Mouse (Mus musculus) macrophage (primary cell): ENCODE results near the gene Zfp131. TPM values are rescaled to one million over a fixed set of nuclear protein-coding genes. Genes with fewer than 3 reads are reported as not detected.
A peak's percentile ranks its signal among the peaks of the same experiment; 100 is the strongest.
"Not testable (repeated sequence)": the region's sequence is repeated elsewhere in the genome, so short reads cannot be mapped to it uniquely, and the experiment has no call there.

Experiments
- H3K27ac ChIP-seq: fragments of 350-480 bp; formaldehyde crosslinking; 2 replicates; pipeline ENCODE4 v1.9.0; 2021
- H3K36me3 ChIP-seq: fragments of 350-480 bp; formaldehyde crosslinking; 2 replicates; pipeline ENCODE4 v1.9.0; 2021; ENCODE audit errors: inconsistent target
- H3K4me3 ChIP-seq: fragments of 350-480 bp; formaldehyde crosslinking; 2 replicates; pipeline ENCODE4 v1.9.0; 2021; ENCODE audit errors: inconsistent target
- H3K79me2 ChIP-seq: fragments of 350-480 bp; formaldehyde crosslinking; 2 replicates; pipeline ENCODE4 v1.9.0; 2021; ENCODE audit errors: inconsistent target
- WGBS: methylation state at CpG from one replicate; pipeline ENCODE4 v1.1.7; 2026; ENCODE audit warnings: inconsistent platforms; ENCODE audit not compliant: missing documents; 5-methylcytosine and 5-hydroxymethylcytosine counted together
- polyA plus RNA-seq: library from polyadenylated mRNA; stranded (reverse); fragments of 250-400 nt; gene quantifications from 3 replicates; pipeline ENCODE4 v1.2.4, GENCODE M21; 2018; ENCODE audit warnings: inconsistent platforms
- total RNA-seq, 78 experiments: library from RNA; depleted of rRNA; stranded (reverse); fragments of 250-400 nt; gene quantifications; 1 replicate in 9 of 78; 2 replicates in 24 of 78; 3 replicates in 43 of 78; 4 replicates in 2 of 78; pipeline ENCODE4 v1.2.4; 2018; ENCODE audit warnings: inconsistent platforms in 56 of 78

The Zfp131 gene
- total RNA-seq (2018; cell fraction: chromatin; rRNA removed), result 100 to 1,000 TPM in 13 of 26 experiments, 10 to 100 TPM in 13; 52.9 to 345 (median 101) TPM
- total RNA-seq (2018; cell fraction: cytosol; rRNA removed), result 10 to 100 TPM; 16.7 to 60.5 (median 22.1) TPM
- 100 to 1,000 TPM in 14 of 26 experiments, 10 to 100 TPM in 12; 46.0 to 278 (median 111) TPM for total RNA-seq (2018; cell fraction: nucleus; rRNA removed)
- 16.1 to 19.7 TPM (median 16.8 TPM) in 3 replicates for polyA plus RNA-seq

DNA sequence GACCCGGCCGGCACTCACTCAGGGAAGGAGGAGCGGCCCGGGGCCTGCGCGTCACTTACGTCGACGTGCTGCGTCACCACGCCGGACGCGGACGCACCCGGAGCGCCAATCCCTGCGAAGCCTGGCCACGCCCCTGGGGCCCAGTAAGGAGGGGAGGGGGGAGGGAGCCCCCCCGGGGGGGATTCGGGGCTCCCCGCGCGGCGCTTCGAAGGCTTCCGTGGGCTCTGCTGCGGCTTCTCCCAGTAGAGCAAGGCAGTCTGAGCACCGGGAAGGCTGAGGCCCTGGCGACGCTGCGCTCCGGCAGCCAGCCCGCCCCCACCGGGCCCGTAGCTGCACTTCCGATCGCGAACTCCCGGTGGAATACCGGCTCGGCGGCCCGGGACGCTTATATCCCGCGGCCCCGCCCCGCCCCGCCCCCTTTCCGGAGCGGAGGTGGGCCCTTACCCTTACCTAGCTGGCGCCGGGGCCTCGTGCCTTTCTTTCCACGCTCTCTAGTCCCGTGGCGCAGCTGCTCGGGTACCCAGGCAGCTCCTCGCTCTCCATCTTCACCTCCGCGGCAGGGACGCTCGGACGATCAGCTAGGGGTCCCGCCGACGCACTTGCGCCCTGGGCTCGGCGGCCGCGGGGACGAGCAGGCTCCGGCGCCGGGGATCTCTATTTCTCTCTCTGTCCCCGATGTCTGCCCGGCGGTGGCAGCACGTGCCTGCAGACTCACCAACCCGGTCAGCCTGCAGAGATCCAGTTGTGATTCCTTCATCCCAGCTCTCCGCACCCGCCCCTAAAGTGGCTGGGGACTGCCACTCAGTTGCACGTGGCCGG, at the start of gene Zfp131:
Gene Zfp131 (minus strand): TSS at position 129 of the 819 bp plus-strand sequence.
- WGBS, result under 1% methylated on average over 64 of the region's 86 CpGs
- Histone ChIP-seq H3K27ac (peak within 1 kb of the TSS; percentile 32), H3K4me3 (peak within 1 kb of the TSS; percentile 65), H3K36me3 (0 out of 2 replicates have a peak, but pooled peaks cover 6% of the 10 kb centered on the region), H3K79me2 (peaks cover 19% of the 10 kb centered on the region; the same call in 1 of the 2 replicates)

DNA sequence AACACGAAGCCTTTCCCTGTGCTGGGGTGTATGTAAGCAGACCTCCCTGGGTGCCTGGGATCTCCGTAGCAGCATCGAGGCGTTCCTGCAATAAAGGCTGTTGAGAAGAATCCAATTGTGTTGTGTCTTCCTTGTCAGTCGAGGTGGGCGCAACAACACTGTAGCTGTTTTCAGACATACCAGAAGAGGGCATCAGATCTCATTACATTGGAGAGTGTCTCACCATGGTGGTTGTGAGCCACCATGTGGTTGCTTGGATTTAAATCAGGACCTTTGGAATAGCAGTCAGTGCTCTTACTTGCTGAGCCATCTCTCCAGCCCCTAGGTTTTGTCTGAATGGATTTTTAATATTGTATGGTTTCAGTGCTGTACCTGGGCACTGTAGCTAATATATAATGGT, 49.3 kb upstream of the Zfp131 start:
- 46% methylated on average over 6 of the region's 6 CpGs for WGBS
- H3K79me2 ChIP-seq, H3K4me3 ChIP-seq, H3K27ac ChIP-seq, H3K36me3 ChIP-seq: not testable (repeated sequence)

DNA sequence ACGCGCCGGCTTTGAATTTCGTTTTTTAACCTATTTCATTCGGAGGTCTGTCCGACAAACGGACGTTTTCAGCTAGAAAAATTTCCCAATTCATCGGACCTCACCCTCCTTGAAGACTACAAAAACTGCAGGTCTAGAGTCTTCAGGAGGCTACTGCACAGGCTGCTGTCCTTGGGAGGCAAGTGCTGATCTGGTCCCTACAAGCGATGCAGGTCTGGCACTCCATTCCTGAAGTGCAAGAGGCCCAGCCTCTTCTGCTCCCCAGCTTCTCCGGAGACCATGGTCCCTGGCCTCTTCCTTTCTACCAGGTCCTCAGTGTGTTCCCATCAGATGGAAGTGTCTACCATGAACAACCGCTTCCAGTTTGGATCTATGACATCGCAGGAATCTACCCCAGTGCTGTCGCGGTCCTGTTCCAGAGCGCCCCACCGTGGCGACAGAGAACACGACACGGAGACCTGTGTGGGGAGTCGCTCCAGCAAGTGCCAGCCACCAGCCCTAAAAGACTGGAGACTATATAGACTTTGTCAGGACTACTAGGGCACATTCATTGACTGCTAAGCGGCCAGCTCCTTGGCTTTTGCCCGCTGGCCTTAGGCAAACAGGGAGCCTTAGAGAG, 47.1 kb upstream of the Zfp131 start:
- WGBS, result 12% methylated on average over 13 of the region's 23 CpGs
- not testable (repeated sequence) for H3K4me3 ChIP-seq, H3K79me2 ChIP-seq, H3K36me3 ChIP-seq, H3K27ac ChIP-seq

DNA sequence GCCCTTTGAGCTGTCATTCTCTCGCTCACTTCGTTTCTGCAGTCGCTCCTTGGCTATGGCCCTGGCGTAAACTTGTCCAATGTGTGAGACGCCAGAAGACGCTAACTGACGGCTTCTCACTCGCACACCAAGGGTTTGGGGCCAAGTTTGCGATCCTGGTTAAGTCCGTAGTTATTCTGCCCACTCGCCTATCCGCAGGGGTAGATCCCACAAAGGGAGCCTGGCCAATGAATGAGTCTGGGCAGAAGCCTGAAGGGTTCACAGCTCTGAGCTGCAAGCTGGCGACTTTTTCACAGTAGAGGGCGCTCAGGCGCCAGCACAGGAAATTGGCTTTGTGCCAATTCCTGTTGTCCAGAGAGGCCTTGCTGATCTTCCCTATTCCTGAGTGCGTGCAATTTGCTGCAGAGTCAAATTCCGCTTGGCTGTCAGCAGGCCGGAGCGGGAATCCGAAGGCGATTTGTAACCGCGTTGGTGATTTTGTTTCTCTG, 45.7 kb upstream of the Zfp131 start:
- not testable (repeated sequence) for H3K79me2 ChIP-seq, H3K36me3 ChIP-seq, H3K27ac ChIP-seq, H3K4me3 ChIP-seq
- 10% methylated on average over 15 of the region's 23 CpGs for WGBS

DNA sequence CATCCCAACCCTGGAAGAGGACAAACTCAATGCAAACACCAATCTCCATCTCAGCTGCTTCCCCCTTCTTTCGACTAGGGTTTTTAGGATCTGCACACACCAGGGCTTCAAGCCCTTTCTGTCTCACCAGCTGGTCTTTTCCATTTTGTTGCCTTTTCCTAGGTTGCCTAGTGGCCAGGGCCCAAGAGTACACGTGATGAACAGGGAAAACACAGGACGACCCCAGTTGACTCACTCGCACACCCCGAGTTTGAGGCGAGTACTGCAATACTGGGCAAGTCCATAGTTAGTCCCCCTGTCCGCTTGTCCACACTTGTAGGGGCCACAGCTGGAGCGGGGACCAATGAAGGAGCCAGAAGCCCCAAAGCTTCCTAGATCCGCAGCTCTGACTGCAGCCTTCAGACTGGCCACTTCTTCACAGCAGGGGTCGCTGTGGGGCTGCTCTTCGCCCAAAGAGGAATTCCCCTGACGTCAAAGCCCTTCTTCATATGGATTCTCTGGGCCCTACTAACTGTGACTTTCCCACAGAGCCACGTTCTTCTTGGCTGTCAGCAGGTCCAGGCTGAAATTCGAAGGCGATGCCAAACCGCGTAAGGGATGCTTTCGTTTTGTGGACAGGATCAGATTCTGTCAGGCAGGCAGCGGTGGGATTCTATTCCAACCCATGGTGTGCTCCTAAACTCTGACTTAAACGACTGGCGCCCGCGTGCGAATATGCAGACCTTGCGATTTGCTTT, 44.8 kb upstream of the Zfp131 start, which contains the start of gene D13Ertd608e:
Gene D13Ertd608e (plus strand): TSS at position 687 of the 737 bp plus-strand sequence.
- not testable (repeated sequence) for H3K4me3 ChIP-seq, H3K36me3 ChIP-seq, H3K79me2 ChIP-seq, H3K27ac ChIP-seq
- 23% methylated on average over 15 of the region's 25 CpGs for WGBS

DNA sequence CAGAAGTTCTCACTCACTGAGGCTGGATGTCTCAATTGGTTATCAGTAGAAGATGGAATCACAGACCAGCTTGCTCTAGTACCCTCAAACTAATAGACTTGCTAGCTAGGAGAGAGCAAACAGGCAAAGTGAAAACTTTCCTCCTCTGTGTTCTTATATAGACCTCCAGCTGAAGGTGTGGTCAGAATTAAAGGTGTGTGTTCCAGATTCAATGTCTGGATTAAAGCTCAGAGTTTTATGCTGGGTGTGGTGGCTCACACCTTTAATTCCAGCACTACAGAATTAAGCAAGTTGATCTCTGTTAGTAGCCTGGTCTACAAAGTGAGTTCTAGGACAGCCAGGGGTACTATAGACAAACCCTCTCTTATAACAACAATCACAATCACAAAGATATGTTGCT, 39.4 kb upstream of the Zfp131 start, which contains the start of gene AF067063:
Gene AF067063 (minus strand): TSS at position 101 of the 400 bp plus-strand sequence.
- H3K79me2 ChIP-seq, H3K4me3 ChIP-seq, H3K36me3 ChIP-seq: not testable (repeated sequence)

DNA sequence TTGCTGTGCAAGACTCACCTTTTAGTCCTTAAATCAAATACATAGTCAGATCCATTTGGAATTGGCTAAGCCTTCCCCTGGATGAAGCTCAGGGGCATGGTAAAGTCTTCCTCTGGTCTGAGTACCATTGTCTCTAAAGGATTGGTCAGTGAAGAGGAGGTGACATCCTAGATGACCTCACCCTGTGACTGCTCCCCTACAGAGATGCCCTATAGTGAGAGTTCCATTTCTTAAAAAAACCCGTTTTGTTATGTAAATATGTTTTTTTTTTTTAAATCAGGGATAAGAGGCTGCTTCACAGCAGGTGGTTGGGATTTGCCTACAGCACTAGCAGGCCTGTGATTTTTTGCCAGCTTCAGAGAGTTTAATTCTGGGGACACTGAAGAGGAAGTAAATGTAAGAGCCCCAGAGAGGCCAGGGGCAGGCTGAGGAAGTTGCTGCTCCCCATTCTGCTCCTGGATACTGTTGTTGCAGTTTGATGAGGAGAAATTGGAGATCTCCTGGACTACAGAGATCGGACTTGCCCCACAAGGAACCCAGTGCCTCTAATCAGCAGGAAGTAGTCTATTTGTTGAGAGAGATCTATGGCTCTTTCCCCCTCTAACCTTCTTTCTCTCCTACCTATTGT, 27.0 kb upstream of the Zfp131 start:
- Histone ChIP-seq H3K79me2 (no peaks in the 10 kb centered on the region), H3K27ac (no peak overlapping the region), H3K4me3 (no peak overlapping the region), H3K36me3 (no peaks in the 10 kb centered on the region)
- WGBS, result 35% methylated on average over 2 of the region's 2 CpGs

More for the DNA sequence above, 39.4 kb upstream of the Zfp131 start, which contains the start of gene AF067063:
- H3K27ac ChIP-seq, result not testable (repeated sequence)

DNA sequence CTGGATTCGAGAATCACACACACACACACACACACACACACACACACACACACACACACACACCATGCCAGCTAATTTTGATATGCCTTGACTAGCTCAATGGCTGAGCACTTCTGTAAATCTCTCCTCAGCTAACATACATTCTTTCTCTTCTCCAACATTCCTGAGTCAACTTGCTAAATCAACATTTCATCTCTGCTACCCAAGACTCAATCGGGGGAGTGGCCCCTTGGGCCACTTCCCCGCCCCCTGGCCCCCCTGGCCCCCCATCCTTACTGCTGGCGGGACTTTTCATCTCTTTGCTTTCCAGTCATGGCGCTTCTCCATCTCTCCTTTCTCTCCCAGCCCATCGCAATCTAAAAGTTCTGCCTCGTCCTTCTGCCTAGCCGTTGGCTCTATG, 26.1 kb upstream of the Zfp131 start:
- no peaks in the 10 kb centered on the region for H3K79me2 ChIP-seq
- no peaks in the 10 kb centered on the region for H3K36me3 ChIP-seq
- H3K4me3 ChIP-seq, result no peak overlapping the region
- H3K27ac ChIP-seq, result no peak overlapping the region
- WGBS, result 77% methylated on average over 4 of the region's 8 CpGs

DNA sequence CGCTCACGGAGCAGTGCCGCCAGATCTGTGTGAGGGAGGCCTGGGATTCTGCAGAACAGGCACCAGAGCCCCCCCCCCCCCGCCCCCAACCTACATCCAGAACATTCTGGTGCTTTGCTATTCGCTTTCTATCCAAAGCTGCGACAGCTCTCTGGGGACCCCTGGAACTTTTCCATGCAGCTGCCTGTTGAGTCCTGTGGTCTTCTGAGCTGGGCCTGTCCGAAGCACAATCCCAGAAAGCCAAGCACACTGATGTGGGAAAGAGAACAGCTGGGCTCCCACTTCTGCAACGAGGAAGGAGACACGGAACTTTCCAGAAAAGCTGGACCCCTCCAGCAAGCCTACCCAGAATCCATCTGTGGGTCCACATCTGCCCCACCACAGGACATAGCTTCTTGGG, 19.3 kb upstream of the Zfp131 start:
- Histone ChIP-seq H3K79me2 (no peaks in the 10 kb centered on the region), H3K4me3 (no peak overlapping the region), H3K27ac (no peak overlapping the region), H3K36me3 (no peaks in the 10 kb centered on the region)
- 96% methylated on average over 8 of the region's 9 CpGs for WGBS

DNA sequence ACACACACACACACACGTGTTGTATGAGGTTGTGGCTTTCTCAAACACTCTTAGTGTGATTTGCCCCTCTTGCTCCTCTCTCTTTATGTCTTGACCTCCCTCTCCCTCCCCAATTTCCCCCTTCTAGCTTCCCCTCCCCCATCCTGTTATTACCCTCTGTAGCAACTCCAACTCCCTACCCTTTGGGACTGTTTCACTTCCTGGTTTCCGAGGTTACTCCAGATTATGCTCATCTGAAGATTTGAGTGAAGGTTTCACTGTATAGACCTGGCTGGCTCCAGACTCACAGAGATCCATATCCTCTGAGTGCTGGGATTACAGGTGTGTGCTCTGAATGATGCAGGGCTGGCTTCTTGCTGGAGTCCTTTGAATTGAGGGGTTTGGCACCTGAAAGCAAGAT, 18.2 kb upstream of the Zfp131 start:
- H3K4me3 ChIP-seq, result no peak overlapping the region
- H3K27ac ChIP-seq, result no peak overlapping the region
- no peaks in the 10 kb centered on the region for H3K79me2 ChIP-seq
- WGBS, result 5% methylated on average over 2 of the region's 2 CpGs
- no peaks in the 10 kb centered on the region for H3K36me3 ChIP-seq

DNA sequence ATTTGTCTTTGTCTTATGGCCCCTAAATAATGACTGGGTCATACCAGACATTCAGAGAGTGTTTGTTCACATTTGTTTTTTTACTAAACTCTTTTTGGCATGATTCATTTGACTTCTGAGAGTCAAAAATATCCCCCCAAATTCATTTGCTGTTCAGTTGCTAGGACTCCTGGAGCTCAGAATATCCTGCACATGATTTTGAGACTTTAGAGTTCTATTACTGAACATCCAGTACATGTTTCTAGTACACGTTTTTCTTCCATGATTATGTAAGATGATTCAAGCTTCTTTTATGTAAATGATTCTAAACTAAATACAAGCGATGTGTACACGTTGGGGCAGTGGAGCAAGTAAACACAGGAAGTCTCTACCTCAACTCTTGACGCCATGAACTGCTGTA, 7.0 kb upstream of the Zfp131 start:
- H3K36me3 ChIP-seq, result no peaks in the 10 kb centered on the region
- no peak overlapping the region for H3K4me3 ChIP-seq
- WGBS, result 66% methylated on average over 4 of the region's 4 CpGs
- H3K27ac ChIP-seq, result no peak overlapping the region
- no peaks in the 10 kb centered on the region for H3K79me2 ChIP-seq

DNA sequence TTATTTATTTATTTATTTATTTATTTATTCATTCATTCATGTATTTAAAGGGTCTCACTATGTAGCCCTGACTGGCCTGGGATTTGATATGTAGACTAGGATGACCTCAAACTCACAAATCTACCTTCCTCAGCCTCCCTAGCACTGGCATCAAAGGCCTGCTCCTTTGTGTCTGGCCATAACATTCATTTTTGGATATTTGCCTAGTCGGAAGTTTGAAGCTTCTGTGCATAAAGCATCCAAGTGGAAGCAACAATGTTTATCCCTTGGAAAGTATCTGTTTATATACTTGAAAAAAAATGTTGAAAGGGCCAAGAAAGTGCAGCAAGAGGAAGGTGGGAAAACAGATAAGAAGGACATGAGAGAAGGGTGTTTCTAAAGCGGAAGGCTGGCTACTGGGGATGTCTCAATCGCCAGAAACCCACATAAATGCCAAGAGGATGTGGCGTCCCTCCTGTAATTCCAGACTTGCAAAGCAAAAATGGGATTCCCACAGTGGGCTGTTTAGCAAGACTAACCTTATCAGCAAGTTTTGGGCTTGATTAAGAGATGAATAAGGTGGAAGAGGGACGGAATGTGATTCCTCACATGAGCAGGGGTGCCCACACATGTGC, 2.2 kb upstream of the Zfp131 start:
- no peaks in the 10 kb centered on the region for H3K36me3 ChIP-seq
- no peak overlapping the region for H3K27ac ChIP-seq
- 53% methylated on average over 5 of the region's 5 CpGs for WGBS
- H3K4me3 ChIP-seq, result no peak overlapping the region
- peaks cover 19% of the 10 kb centered on the region; the same call in 1 of the 2 replicates for H3K79me2 ChIP-seq

DNA sequence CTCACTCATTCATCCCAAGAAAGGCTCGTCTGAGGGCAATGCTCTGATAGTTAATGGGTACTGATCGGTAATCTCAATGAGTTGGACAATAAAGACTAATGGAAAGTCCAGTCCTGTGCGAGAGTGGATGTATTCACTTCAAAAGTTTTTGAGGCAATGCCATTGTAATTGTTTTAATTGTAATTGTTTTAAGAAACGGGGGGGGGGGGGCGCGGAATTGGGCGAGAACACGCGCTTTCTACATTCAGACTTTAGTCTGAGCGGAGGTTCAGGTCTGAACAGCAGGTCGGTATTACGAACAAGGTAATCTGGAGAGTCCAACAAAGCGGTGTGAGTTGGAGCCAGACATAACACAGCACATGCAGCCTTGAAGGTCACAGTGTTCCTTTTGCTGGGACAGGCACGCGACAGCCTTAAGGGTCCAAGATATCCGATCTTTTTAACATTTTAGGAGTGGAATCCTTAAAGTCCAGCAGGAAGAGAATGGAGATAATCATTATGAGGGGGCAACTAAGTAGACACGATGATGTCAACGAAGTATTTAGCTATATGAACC, 969 bp upstream of the Zfp131 start:
- Histone ChIP-seq H3K36me3 (0 out of 2 replicates have a peak, but pooled peaks cover 6% of the 10 kb centered on the region), H3K27ac (no peak overlapping the region), H3K79me2 (peaks cover 19% of the 10 kb centered on the region; the same call in 1 of the 2 replicates), H3K4me3 (peak overlapping the region; percentile 45)
- 5% methylated on average over 17 of the region's 18 CpGs for WGBS
